Mouse (Mus musculus) mouse trophoblast stem cell (cell line): Measurements from ENCODE around the gene Eri3.

Experiments used
- in situ Hi-C, 2 experiments: fragments of 300-500 bp; cut with MseI, MboI; formaldehyde crosslinking; loops; 2 replicates in 1 of 2; 3 replicates in 1 of 2; pipeline ENCODE4 v1.15.1; 2025

Gene Eri3

DNA sequence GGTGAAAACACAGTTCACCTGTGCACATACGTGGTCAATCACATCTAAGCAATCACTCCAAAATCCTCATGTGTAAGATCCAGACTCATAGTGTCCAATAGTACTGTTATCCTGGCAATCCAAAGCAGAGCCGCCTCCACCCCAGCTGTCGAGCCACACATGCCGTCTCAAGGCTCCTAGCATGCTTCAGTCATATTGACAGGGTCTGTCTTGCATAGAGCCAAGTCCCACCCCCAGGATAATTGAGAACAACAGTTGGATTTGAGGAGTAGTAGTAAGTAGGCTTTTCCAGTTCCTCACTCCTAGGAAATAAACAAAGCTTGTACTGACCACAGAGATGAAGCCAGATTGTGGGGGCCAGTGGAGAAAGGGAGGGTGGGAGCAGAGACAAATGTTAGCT, 107.5 kb downstream of the Eri3 start:
- in situ Hi-C loops, result no loop called here

DNA sequence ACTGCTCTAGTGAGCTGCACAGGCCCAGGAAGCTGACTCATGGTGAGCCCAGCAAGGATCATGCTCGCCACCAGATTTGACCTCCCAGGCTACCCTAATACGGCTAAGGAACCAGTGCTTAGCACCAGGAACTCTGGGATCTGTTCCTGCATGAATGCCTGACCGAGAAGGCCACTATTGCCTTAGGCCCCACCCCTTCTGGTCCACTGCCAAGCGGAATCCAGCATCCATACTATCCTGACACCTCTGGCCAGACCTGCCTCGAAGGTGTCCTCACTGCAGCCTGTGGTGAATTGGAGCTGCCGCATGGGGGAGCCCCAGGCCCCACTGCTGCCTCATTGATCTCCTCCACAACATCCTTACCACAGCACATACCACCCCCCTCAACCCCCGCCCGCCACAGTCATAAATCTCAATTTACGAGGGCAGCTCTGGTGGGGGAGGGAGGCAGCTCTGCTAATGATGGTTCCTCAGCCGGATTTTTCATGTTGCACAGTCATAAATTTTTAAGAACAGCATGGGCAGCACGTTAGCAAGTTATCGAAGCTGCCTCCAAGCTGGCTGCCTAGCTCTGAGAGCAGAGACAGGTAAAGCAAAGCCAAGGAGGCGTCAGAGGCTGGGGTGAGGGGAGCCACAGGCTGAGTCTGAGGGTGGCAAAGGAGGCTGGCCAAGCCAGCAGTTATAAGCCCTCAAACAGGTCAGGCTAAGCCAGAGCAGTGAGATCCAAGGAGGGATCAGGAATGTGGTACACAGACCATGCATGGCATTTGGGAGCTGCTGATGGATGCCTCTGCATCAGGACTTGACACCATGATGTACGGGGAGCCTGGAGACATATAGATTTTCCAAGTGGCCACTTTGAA, 108.6 kb downstream of the Eri3 start:
- in situ Hi-C loops, result no loop called here

DNA sequence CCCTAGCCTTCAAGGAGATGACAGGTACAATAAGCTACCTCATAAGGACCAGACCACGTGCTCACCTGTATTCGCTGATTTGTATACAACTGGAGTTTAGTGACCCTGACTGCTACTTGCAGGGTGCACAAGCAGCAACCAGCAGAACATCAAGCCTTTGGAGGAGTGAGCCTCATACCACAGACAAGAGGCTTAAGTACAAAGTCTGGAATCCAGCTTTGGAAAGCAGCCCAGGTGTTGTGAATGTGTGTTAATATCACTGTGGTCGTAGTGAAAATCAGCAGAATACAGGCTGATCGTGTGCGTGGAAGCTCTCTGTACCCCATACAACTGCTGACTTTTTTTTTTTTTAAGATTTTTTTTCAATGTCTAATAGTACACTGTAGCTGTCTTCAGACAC, 109.8 kb downstream of the Eri3 start:
- in situ Hi-C loops, result no loop called here

DNA sequence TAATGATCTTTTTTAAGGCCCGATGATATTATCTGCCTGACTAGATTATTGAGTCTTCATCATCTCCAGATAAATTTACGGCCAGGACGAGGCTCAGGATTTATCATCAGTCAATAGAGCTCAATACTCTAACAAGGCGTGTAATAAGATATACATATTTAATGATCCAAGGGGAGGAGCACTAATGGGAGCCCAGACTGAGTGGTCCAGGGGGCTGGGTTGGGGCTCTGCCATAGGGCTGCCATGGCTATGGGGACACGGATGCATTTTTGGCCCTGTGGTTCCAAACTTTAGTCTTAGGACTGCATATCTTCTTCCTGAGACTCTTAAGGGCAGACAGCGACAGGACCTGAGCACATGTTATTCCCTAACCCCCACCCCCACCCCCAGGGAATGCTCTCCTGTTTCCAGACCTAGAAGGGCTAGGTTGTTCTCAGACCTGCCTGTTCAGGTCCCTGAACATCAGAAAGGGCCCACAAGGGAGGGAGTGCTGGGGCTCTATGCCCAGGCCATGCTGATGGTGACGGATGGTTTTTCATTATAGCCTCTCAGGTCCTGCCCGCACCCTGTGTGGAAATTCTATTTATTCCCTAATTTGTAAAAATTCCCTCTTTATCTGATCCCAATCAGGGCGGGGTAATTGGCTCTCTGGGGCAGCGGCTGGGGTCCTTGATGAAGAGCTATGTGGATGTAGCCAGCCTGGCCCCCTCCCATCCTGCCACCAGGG, 114.4 kb downstream of the Eri3 start:
- in situ Hi-C loops, result no loop called here

DNA sequence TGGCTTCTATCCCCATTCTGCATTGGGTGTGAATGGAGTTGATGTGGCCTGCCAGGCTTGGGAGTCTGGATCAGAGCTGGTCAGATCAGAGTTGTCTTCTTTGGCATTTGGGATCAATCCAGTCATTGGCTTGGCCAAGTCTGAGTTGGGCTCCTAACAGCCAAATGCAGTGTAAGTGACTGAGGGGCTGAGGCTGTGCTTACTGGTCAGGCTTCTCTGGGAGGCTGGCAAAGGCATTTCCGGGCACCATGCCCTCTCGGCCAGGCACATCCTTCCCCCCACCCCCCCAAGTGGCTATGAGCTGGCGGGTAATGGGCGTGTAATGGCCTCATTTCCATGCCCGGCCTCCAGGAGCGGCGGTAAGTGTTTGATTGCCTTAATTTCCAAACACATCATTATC, 115.4 kb downstream of the Eri3 start:
- in situ Hi-C loops, result no loop called here

DNA sequence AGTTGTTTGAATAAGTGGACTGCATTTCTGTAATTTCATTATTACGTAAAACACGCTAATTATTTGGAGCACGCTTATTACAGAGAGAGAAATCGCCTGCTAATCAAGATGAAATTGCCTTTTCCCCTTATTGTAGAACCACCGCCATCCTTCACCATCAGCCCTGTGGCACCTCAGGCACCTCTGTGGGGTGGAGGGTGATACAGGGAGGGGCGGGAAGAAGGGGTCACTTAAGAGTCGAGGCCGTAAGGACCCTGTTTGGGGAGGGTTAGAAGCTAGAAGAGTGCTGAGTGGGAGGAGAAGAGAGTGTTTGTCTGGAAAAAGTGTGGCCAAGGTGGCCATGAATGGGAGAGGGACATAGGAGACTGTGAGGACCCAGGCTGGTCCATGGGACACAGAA, 115.9 kb downstream of the Eri3 start:
- in situ Hi-C loops, result no loop called here

DNA sequence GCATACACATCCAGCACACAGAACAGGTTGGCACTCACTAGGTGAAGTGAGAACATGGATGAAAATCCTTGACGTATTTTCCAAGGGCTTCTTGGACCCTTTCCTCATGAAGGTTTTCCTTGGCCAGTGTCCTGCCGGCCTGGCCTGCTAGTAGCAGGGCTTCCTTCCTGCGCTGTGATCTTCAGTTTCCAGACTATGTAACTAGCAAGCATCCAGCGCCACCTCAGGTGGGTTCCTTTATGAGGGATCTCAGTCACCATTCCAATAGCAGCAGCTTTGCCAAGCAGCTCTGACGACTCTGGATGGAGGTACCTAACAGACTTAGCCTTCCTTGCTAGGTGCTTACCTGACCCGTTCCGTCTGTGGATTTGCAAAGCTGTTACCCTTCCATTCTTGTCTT, 119.7 kb downstream of the Eri3 start:
- in situ Hi-C loops, result no loop called here

DNA sequence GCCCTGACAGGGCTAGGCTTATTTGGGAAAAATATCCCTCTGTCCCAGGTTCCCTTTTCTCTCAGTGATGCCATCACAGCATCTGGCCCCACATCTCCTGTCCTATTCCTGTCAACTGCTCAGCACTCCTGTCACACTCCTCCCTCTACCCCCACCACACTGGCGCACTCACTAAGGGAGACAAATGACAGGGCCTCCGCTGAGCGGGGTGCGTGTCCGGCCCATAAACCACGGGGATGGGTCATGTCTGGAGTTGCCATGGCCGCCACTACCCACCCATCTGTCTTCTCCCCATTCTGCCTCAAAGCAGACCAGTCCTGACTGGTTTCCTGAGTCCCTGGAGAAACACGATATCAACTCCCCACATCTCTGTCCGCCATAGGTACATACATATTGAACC, 121.9 kb downstream of the Eri3 start:
- in situ Hi-C loops, result no loop called here

DNA sequence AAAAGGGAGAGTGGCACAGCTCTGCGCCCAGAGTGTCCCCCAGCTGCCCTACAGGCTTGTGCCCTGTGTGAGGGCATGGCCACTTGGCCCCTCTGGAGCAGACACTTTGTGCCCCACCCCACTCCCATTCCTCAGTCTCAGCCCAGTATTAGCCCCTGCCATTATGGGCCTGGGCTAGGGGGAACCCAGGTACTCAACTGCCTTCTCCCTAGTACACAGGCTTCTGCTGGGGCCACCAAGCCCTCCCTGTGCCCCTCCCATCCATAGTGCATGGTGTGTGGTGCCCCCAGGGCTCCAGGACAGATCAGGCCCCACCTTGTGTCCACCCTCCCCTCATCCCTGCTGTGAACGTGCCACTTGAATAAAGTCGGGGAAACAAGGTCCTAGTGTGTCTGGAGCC, 123.7 kb downstream of the Eri3 start:
- in situ Hi-C loops, result no loop called here

DNA sequence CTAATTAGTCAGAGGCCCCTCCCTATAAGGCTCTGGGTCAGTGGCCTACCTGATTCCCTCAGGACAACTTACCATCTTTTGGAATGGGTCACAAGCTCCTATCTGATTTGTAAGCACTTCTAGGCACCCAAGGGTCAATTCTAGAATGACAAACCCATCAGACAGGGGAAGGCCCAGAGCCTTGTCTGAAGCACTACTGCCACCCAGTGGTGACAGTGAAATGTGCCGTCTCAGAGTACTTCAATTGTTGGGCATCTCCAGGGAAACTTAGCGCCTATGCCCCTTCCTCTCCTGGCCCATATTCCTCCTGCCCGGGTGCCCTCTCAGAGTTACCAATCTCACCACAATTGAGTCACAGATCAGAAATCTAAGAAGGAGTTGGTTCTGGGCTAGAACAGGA, 126.7 kb downstream of the Eri3 start:
- in situ Hi-C loops, result no loop called here

DNA sequence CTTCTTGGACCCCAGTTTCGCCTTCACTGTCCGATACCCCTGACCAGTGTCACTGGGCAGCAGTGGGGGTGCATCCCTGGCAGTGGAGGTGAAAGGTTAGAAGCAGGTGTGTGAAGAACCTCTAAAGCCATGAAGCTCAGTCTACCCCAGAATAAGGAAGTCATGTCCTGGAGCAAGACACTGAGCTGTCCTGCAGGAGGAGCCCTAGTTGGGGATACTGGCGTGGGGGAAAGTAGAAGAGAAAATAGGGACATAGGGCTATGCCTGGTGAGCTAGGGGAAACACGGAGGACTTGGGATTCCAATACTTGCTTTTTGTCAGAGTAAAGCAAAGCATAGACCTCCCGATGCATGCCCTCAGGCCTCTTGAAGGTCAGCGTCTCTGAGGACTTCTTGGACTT, 130.8 kb downstream of the Eri3 start:
- in situ Hi-C loops, result no loop called here

DNA sequence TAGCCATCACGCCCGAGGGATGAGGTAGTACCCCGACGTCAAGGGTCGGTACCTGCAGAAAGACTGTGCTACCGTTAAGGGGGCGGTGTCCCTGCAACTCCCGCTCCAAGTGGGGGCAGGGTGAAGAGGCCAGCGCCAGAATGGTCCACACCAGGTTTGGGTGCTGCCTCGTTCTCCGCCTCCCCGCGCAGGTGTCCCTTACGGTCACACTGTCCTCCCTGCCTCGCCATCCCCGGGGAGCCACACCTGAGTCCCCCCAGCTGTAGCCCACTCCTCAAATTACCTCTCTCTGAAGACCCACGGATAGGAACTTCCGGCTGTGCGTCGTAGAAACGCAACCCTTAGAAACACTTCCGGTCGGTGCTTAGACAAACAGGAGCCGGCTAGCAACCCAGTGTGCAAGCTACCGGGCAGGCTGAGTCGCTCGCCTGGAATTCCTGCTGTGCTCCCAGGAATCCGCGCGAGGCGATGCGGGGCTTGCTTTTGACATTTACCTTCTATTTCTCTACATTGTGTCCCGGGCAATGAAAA, 131.8 kb downstream of the Eri3 start, which contains the start of gene Dmap1:
Gene Dmap1 (minus strand): TSS at position 343 of the 531 bp plus-strand sequence.
- in situ Hi-C loops, result no loop called here

DNA sequence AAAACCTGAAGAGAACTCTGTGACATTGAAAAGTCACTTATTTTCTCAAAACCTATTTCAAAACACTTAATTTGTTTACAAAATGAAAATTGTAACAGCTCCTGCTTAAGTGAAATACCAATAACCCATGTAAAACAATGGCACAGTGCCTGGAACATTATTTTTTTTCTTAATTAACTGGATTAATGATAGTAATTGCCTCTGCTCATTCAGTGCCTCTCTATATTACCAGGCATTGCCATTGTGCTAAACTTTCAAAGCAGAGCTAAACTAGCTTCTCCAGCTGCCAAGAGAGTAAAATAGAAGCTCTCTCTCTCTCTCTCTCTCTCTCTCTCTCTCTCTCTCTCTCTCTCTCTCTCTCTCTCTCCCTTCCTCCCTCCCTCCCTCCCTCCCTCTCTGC, 132.3 kb downstream of the Eri3 start:
- in situ Hi-C loops, result no loop called here

DNA sequence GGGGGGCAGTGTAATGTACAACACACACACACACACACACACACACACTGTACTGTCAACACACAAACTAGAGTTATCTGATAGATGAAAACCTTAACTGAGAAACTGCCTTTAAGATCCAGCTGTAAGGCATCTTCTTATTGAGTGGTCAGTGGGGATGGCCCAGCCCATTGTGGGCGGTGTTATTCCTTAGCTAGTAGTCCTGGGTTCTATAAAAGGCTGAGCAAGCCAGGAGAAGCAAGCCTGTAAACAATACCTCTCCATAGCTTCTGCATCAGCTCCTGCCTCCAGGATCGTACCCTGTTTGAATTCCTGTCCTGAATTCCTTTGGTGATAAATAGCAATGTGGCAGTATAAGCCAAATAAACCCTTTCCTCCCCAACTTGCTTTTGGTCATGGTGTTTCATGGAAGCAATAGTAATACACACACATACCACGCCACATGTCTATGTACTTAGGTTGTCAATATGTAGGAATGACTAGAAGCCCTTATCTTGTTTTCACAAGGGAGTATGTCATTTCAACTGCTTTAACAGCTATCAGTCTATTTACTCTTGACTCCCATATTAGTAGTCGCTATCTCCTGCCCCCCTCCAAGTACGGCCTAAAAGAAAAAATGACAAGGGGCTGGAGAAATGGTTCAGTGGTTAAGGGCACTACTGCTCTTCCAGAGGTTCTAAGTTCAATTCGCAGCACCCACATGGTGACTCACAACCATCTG, 133.0 kb downstream of the Eri3 start:
- in situ Hi-C loops, result no loop called here

DNA sequence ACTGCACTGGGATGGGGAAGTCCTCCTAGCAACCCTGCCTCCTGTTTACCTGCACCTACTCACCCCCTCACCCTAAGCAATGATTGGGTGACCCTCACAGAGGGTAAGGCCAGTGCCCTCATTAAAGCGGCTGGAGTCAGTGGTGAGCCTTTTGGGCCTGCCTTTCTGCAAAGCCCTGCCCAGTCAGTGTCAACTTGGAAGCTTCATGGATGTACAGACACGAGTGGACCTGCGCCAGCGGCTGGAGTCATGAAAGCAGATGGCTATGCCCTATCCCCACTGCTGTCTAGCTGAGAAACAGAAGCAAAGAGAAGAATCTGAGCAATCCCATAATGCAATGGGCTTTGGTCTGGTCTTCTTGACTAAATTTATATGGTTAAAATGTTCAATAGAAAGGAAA, 136.2 kb downstream of the Eri3 start:
- in situ Hi-C loops, result no loop called here

DNA sequence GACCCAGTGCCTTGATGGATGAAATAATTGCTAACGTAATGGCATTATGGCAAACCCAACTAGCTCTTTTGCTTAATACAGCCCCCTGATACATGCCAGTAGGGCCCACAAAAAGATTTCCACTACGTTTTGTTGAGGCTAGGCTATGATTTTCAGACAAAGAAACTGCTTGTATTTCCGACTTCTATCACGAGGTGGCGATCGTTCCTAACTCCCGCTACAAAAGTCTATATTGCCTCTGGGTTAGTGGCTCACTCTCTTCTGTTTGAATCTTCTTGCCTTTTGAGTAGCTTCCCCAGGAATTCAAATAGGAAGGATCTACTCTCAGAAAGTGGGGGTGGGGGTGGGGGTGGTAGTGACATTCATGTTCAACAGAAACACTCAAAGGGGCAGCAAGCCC, 155.2 kb downstream of the Eri3 start:
- in situ Hi-C loops, result loop anchor here in 1 of 2 experiments (10.0 kb wide), 1 partner anchor 69 kb away; no protein-coding TSS in a partner anchor

DNA sequence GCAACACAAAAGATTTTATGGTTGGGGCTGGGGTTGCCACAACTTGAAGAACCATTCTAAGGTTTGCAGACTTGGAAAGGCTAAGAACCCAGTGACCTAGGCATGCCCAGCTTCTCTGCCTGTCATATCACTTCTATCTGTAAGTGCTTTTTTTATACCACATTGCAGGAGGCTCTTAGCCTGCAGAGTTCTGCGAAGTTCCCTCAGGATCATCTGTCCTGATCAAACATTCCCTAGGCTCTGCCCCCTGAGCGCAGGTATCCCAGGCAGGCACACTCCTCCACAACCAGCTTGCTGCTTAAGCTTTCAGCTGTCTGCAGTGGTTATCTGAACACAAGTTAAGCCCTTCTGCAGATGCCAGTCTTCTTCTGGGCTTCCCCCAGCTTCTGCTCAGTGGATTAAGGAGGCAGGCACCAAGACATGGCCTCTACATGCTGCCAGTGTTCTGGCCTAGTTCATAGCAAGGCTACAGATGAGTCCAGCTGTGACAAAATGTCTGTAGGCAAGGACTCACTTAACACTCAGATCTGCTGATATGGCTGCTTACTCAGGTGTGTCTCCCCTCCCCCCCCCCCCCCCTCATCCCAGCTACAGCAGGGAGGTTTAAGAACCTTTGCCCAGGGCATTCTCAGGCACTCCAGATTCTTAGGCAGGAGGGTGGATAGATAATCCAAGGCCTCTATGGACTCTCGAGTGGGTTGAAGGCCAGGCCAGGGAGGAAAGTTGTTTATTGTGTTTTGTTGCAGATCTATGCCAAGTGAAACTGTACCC, 158.8 kb downstream of the Eri3 start:
- in situ Hi-C loops, result loop anchor here in 1 of 2 experiments (10.0 kb wide), 1 partner anchor 66 kb away; no protein-coding TSS in a partner anchor

DNA sequence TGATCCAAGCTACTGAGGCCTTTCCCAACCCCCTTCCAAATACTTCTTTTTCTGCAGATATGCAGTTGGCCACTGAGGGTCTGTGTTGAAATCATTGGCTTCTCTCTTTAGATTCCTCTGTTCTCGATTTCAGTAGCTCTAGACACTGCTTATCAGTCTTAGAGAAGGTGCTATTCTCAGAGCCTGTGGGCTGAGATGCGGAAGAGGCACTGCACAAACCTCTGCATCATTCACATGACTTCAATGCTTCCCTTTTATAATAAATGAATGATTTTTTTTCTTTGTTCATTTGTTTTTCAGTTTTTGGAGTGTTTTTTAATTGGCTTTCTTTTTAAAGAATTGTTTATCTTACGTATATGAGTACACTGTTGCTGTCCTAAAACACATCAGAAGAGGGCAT, 162.1 kb downstream of the Eri3 start:
- in situ Hi-C loops, result no loop called here

DNA sequence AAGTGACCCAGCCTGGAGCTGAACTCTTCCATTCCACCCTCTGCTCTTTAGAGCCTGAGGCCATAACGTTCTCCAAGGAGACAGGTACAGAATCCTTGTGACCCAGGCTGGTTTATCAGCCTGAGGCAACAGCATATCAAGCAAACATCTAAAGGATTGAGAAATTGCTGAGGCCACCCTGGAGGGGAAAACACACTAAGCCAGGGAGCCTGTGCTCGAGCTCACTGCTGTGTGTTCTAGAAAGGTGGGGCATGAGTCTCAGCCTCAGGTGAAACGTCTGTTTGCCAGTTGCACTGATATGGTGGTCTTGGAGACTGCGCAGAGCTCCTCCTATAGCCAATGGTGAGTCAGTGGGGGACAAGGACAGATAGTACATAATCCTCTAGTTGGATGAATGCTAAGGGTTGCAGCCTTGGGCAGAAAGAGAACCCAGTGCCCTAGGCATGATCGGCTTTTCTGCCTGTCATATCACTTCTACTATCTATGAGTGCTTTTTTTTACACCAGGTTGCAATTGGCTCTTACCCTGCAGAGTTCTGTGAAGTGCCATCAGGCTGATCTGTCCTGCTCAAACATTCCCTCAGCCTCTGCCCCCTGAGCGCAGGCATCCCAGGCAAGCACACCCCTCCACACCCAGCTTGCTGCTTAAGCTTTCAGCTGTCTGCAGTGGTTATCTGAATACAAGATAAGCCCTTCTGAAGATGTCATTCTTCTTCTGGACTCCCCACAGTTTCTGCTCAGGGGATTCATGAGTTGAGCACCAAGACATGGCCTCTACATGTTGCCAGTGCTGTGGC, 163.3 kb downstream of the Eri3 start:
- in situ Hi-C loops, result no loop called here
